ENCODE assay signal across 14 mouse cellular contexts in the genomic region with DNA sequence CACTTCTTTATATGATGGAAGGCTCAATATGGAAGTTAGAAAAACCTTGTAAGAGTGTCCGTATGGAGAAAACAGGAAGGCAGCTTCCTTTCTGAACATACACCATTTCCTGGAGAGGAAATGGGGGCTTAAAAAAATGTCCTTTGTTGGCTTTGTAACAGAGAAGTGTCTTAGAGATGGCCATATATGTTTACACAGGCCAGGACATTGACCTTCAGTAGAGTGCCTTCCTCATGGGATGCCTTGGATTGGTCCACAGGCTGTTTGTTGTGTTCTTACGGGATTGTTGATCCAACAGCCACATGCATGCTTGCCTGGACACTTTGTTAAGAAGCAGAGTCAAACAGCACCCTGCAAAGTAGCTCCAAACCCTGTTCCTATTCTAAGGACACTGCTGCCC.
DNase-seq lines count a peak whose midpoint lies in the region; ATAC-seq and TF ChIP-seq lines count a peak whose summit lies in the region.
"Had no signal": no experiment of that assay in that cellular context is flagged by ENCODE, and none has a peak within 500 bp of the region (broad histone marks: within the 10 kb centered on the region; RNA-seq: fewer than 3 reads in every experiment).

No protein-coding gene starts in this region.

- H3K36me3 ChIP-seq in heart, embryonic 11.5 days (ENCODE audit: control insufficient read depth, insufficient read depth, low read length), result no peaks in the 10 kb centered on the region
- H3K36me3 ChIP-seq in kidney, postnatal 0 days (ENCODE audit: insufficient read depth, low read length), result no peaks in the 10 kb centered on the region
- H3K36me3 ChIP-seq in liver, postnatal 0 days (replicated peaks; ENCODE audit: insufficient read depth, low read length), result no peaks in the 10 kb centered on the region

- peaks cover 14% of the 10 kb centered on the region for H3K4me1 ChIP-seq in heart, embryonic 11.5 days (ENCODE audit: control insufficient read depth, insufficient read depth, low read length)
- peaks cover 11% of the 10 kb centered on the region; the same call in 1 of the 2 replicates for H3K4me1 ChIP-seq in kidney, postnatal 0 days (replicated peaks; ENCODE audit: insufficient read depth, low read length)
- H3K4me1 ChIP-seq in liver, postnatal 0 days (ENCODE audit: insufficient read depth), result peaks cover 6% of the 10 kb centered on the region; the same call in 1 of the 2 replicates

- peak overlapping the region; percentile 50; the same call in 1 of the 2 replicates for H3K27ac ChIP-seq in heart, embryonic 11.5 days (ENCODE audit: low read depth, low read length)
- H3K27ac ChIP-seq in kidney, postnatal 0 days, result 0 out of 2 replicates have a peak overlapping the region, but pooled peaks have one; percentile 19
- peak overlapping the region; percentile 49; the same call in 1 of the 2 replicates for H3K27ac ChIP-seq in liver, postnatal 0 days (ENCODE audit: low read depth)
- H3K27ac ChIP-seq: hindbrain, postnatal 0 days had no signal

- no peak for TF ChIP-seq CTCF in kidney, postnatal 0 days (IDR thresholded peaks at IDR 0.05; ENCODE audit: low read depth)
- no peak for TF ChIP-seq CTCF in liver, postnatal 0 days (IDR thresholded peaks at IDR 0.05; ENCODE audit: low read depth)

- H3K9ac ChIP-seq in heart, embryonic 11.5 days (ENCODE audit: low read depth, low read length), result no peak overlapping the region
- no peak overlapping the region for H3K9ac ChIP-seq in kidney, postnatal 0 days (ENCODE audit: low read depth, low read length)
- H3K9ac ChIP-seq in liver, postnatal 0 days (replicated peaks), result no peak overlapping the region

- no peaks in the 10 kb centered on the region for H3K9me3 ChIP-seq in heart, embryonic 11.5 days (replicated peaks; ENCODE audit: control insufficient read depth, low read length)
- no peaks in the 10 kb centered on the region for H3K9me3 ChIP-seq in kidney, postnatal 0 days (replicated peaks; ENCODE audit: low read length)
- no peaks in the 10 kb centered on the region for H3K9me3 ChIP-seq in liver, postnatal 0 days (ENCODE audit: low read length)

- 61% methylated on average over 2 of the region's 2 CpGs for WGBS in heart, embryonic 11.5 days (ENCODE audit: insufficient replicate concordance)
- 47% methylated on average over 2 of the region's 2 CpGs for WGBS in kidney, postnatal 0 days
- 34% methylated on average over 2 of the region's 2 CpGs for WGBS in liver, postnatal 0 days (ENCODE audit: insufficient replicate concordance)

- H3K4me3 ChIP-seq in heart, embryonic 11.5 days (ENCODE audit: low read depth, low read length), result no peak overlapping the region
- no peak overlapping the region for H3K4me3 ChIP-seq in kidney, postnatal 0 days (replicated peaks; ENCODE audit: low read depth, low read length)
- H3K4me3 ChIP-seq in liver, postnatal 0 days (ENCODE audit: low read depth, low read length), result no peak overlapping the region
- H3K4me3 ChIP-seq: erythroblast, embryonic 14.5 days had no signal

- DNase-seq in heart, adult 9 months (ENCODE audit: low spot score in 2 of 2), result no peak
- peak; percentile 78 for DNase-seq in kidney, postnatal 0 days (ENCODE audit: low spot score)
- no peak for DNase-seq in kidney, postnatal 10 days
- DNase-seq in liver, postnatal 0 days, result no peak
- DNase-seq in layer of hippocampus, postnatal 36 days, result no peak
- DNase-seq in cerebellum, adult 8-10 months, result no peak
- DNase-seq: adrenal gland, adult 8-10 months; gastrocnemius, postnatal 25 days; right cerebral cortex, adult 18-20 months; thymus, postnatal 14 days had no signal

- no peaks in the 10 kb centered on the region for H3K27me3 ChIP-seq in heart, embryonic 11.5 days (ENCODE audit: control insufficient read depth, insufficient read depth, low read length)
- H3K27me3 ChIP-seq in kidney, postnatal 0 days (ENCODE audit: insufficient read depth, low read length), result no peaks in the 10 kb centered on the region
- no peaks in the 10 kb centered on the region for H3K27me3 ChIP-seq in liver, postnatal 0 days (ENCODE audit: insufficient read depth, low read length)

- TF ChIP-seq EP300 in liver, postnatal 0 days (IDR thresholded peaks at IDR 0.05; ENCODE audit: low read depth), result peak; percentile 47; the same call in 1 of the 2 replicates

- H3K4me2 ChIP-seq in heart, embryonic 11.5 days, result no peak overlapping the region
- no peak overlapping the region for H3K4me2 ChIP-seq in kidney, postnatal 0 days (ENCODE audit: low read length)
- no peak overlapping the region for H3K4me2 ChIP-seq in liver, postnatal 0 days (ENCODE audit: low read depth, low read length)

- ATAC-seq in heart, embryonic 11.5 days (replicated peaks; ENCODE audit: insufficient number of reproducible peaks, low FRiP score, low TSS enrichment), result no peak; the same call in 1 of the 2 replicates
- ATAC-seq in kidney, postnatal 0 days (replicated peaks; ENCODE audit: low FRiP score, low read depth), result no peak; the same call in 1 of the 2 replicates
- peak; percentile 53; the same call in 1 of the 2 replicates for ATAC-seq in common myeloid progenitor, adult 5-6 weeks (replicated peaks; ENCODE audit: low read depth, poor library complexity, severe bottlenecking)
- peak; percentile 62 for ATAC-seq in liver, postnatal 0 days
- ATAC-seq: hindbrain, postnatal 0 days had no signal

Comparison
In these comparisons a context has a peak if more than half of its experiments do, and no peak if none do; other contexts are left out.
1. ATAC-seq: peak in common myeloid progenitor, adult 5-6 weeks (single experiment) and liver, postnatal 0 days (single experiment); none in heart, embryonic 11.5 days (single experiment) and kidney, postnatal 0 days (single experiment).
2. Peak in every context shown above with its lines, with median percentiles within 50 percentile points of each other: H3K27ac ChIP-seq.